Mouse (Mus musculus): ENCODE data around the gene Gtpbp1. TPM values are rescaled to one million over a fixed set of nuclear protein-coding genes. Genes with fewer than 3 reads are reported as not detected.
A peak's percentile ranks its signal among the peaks of the same experiment; 100 is the strongest.

Gene Gtpbp1
- total RNA-seq, 2 experiments from 2014 or later, result 52.4 to 59.1 TPM

DNA sequence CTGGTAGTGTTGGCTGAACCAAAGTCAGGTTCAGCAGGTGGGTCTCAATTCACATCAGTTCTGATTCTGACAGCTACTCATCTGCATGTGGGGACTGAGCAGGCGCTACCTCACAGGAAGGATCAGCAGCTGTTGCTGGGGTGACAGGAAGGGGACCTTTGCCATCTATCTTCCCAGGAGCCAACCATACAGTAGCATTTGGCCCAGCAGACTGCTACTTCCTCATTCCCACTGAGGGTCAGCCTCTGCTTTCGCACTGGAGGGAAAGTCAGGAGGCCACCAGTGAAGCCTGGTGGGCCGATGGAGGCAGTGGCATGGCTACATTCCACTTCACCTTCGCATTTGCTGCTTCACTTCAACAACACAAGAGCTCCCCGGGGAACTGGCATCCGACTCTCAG is 77.7 kb downstream of the Gtpbp1 start:
- no peak for TF ChIP-seq CTCF (conservative IDR thresholded peaks at IDR 0.05)
- H3K27ac ChIP-seq, result peak overlapping the region; percentile 92
- no peak for DNase-seq (ENCODE audit: low spot score in 2 of 2)
- no peak overlapping the region for H3K4me3 ChIP-seq

DNA sequence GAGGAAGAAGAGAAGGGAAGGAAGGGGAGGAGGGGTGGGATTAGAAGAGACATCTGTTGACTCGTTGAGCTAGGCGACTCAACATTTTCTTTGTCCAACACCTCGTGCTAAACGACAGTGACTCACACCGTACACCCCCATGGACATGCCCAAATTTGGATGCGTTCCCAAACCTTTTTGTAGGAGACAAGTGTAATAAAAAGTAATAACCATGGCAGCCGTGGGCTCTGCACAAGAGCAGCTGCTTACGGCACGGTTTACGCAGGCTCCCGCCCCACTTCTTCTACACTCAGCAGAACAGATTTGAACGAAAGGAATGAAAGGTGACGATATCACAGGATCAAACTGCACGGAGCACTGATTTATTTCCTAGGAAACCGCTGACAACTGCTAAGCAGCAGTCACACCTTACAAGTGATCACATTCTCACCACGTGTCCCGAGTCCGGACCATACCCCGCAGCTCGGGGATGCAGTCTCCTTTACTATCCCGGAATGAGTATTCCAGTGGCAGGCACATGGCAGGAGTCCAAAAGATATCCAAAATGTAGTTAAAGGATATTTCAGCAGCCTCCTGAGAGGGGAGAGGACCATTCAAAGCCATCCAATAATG is 80.1 kb downstream of the Gtpbp1 start:
- no peak for TF ChIP-seq CTCF (conservative IDR thresholded peaks at IDR 0.05)
- H3K4me3 ChIP-seq, result no peak overlapping the region
- H3K27ac ChIP-seq, result peak overlapping the region; percentile 92
- peak in 1 of 2 experiments; percentile 73 for DNase-seq (ENCODE audit: low spot score in 2 of 2)

Other genes with a start within 250 kb of the Gtpbp1 start
- 100 to 1,000 TPM; 104 to 108 TPM for gene Csnk1e, start 235.3 kb upstream of the Gtpbp1 start, total RNA-seq (2021)
- 10 to 100 TPM; 85.5 to 88.6 TPM for gene Kcnj4, start 185.6 kb upstream of the Gtpbp1 start, total RNA-seq (2021)
- gene Kdelr3, start 174.4 kb upstream of the Gtpbp1 start, total RNA-seq (2021), result under 1 TPM in 1 of 2 experiments, not detected in 1; 0.51 TPM
- gene Ddx17, start 144.1 kb upstream of the Gtpbp1 start, total RNA-seq (2021), result 100 to 1,000 TPM; 322 to 329 TPM
- 1 to 10 TPM in 1 of 2 experiments, under 1 TPM in 1; 0.79 to 1.3 TPM for gene Dmc1, start 85.7 kb upstream of the Gtpbp1 start, total RNA-seq (2021)
- gene Fam227a, start 31.9 kb upstream of the Gtpbp1 start, total RNA-seq (2021), result 10 to 100 TPM; 12.3 to 13.1 TPM
- gene Cby1, start 31.6 kb upstream of the Gtpbp1 start, total RNA-seq (2021), result 10 to 100 TPM; 39.5 to 45.4 TPM
- gene Tomm22, start 20.0 kb upstream of the Gtpbp1 start, total RNA-seq (2021), result 100 to 1,000 TPM in 1 of 2 experiments, 10 to 100 TPM in 1; 99.9 to 105 TPM
- gene Josd1, start 2.9 kb upstream of the Gtpbp1 start, total RNA-seq (2021), result 10 to 100 TPM; 46.0 to 47.0 TPM
- 10 to 100 TPM; 29.2 to 34.8 TPM for gene Sun2, start 51.7 kb downstream of the Gtpbp1 start, total RNA-seq (2021)
- 10 to 100 TPM; 55.5 to 64.8 TPM for gene Dnal4, start 87.0 kb downstream of the Gtpbp1 start, total RNA-seq (2021)
- 100 to 1,000 TPM; 756 to 804 TPM for gene Nptxr, start 113.9 kb downstream of the Gtpbp1 start, total RNA-seq (2021)
- 10 to 100 TPM; 11.9 to 22.4 TPM for gene Npcd, start 143.4 kb downstream of the Gtpbp1 start, total RNA-seq (2021)
- gene Cbx6, start 143.8 kb downstream of the Gtpbp1 start, total RNA-seq (2021), result 100 to 1,000 TPM; 336 to 347 TPM
- gene Apobec3, start 200.8 kb downstream of the Gtpbp1 start, total RNA-seq (2021), result 1 to 10 TPM; 5.5 to 5.8 TPM